Mouse (Mus musculus): ENCODE measurements around the gene Actn1. TPM values are rescaled to one million over a fixed set of nuclear protein-coding genes. Genes with fewer than 3 reads are reported as not detected.
"Not testable (repeated sequence)": the region's sequence is repeated elsewhere in the genome, so short reads cannot be mapped to it uniquely, and the experiment has no call there.

Gene Actn1
- polyA plus RNA-seq (2015; fragmentation: Nextera tagmentation; extraction: Ambion mirVana) = 8.8 and 8.9 TPM in 2 replicates

DNA sequence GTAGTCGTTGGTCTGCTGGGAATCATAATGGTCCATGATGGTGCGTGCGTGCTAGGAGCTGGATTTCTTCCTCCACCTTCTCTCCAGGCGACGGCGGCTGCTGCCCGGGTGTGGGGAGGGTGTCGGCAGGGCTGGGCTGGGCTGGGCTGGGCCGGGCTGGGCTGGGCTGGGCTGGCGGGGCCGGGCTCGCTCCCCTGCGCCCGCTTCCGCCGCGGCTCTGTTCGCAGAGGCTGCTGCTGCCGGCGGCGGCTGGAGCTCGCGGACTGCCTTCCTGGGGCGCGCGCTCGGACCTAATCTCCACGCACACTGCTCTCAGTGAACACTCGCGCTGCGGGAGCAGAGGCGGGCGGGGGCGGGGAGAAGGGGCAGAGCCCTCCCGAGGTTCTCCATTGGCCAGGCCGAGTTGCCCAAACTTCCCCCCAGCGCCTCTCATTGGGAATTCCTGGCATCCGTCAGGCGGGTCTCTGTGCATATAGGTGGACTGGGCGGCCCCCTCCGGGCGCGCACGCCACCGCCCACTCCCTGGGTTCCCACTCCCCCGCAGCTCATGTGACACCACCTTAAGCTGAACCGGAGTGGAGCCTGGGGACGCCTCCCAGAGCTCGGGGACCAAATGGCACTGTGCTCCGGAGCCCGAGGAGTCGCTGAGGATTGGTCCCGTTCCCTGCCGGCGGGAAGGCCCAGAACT, at the start of gene Actn1:
Gene Actn1, minus strand, starts transcription at position 316 of the 688 bp plus-strand sequence.
- peak within 1 kb of the TSS; percentile 83 for H3K4me2 ChIP-seq (replicated peaks)
- peak within 1 kb of the TSS; percentile 91 for H3K27ac ChIP-seq (replicated peaks)
- H3K27me3 ChIP-seq = no peaks in the 10 kb centered on the region
- peak within 1 kb of the TSS; percentile 86 for H3K4me3 ChIP-seq
- H3K9ac ChIP-seq (replicated peaks) = peak within 1 kb of the TSS; percentile 79
- under 1% methylated on average over 52 of the region's 55 CpGs for WGBS
- peak; percentile 96 for ATAC-seq (replicated peaks)
- no peaks in the 10 kb centered on the region for H3K9me3 ChIP-seq
- H3K36me3 ChIP-seq = no peaks in the 10 kb centered on the region
- H3K4me1 ChIP-seq = peaks cover 18% of the 10 kb centered on the region

DNA sequence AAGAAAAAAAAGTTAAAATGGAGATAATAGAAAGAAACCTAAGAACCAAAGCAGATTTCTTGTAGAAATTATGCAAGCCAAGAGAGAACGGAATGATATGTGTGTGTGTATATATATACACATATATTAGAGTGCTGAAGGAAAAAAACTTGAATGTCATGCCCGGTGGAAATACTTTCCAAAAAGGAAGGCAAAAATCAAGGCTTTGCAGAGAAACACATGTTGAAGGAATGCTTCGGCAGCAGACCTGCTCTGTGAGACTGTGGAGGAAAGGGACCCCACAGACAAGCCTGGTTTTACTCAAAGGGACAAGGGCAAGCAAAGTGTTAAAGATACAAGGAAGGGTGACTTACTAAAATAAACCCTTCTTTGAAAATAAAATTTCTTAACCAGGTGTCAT, 47.4 kb upstream of the Actn1 start:
- peaks cover 3% of the 10 kb centered on the region; the same call in 1 of the 2 replicates for H3K9me3 ChIP-seq
- H3K27me3 ChIP-seq = no peaks in the 10 kb centered on the region
- WGBS = 84% methylated on average over 3 of the region's 3 CpGs
- no peak overlapping the region for H3K4me2 ChIP-seq (replicated peaks)
- H3K27ac ChIP-seq (replicated peaks) = no peak overlapping the region
- no peaks in the 10 kb centered on the region for H3K36me3 ChIP-seq
- no peak overlapping the region for H3K9ac ChIP-seq (replicated peaks)
- H3K4me3 ChIP-seq = no peak overlapping the region
- no peaks in the 10 kb centered on the region for H3K4me1 ChIP-seq
- no peak for ATAC-seq (replicated peaks)

DNA sequence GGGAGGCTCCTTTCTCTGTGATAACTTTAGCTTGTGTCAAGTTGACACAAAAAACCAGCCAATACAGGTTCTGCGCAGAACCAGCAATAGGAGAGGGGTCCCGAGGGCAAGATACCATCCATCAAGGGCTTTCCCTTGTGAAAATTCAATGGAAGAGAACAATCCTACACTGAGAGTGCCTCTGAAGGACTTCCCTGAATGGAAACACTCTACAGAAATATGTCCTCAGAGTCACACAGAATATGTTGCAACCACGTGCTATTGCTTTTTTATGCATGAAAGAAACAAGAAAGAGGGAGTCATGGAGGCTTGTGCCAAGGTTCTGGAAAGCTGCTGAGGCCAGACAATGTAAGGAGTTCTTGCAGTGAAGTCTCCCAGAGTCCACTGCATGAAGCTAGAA, 44.3 kb upstream of the Actn1 start:
- Histone ChIP-seq H3K36me3 (no peaks in the 10 kb centered on the region), H3K9me3 (peaks cover 3% of the 10 kb centered on the region; the same call in 1 of the 2 replicates), H3K4me2 (replicated peaks) (no peak overlapping the region), H3K27me3 (no peaks in the 10 kb centered on the region), H3K9ac (replicated peaks) (no peak overlapping the region), H3K4me3 (no peak overlapping the region), H3K27ac (replicated peaks) (no peak overlapping the region), H3K4me1 (no peaks in the 10 kb centered on the region)
- no peak for ATAC-seq (replicated peaks)
- 90% methylated on average over 3 of the region's 3 CpGs for WGBS

DNA sequence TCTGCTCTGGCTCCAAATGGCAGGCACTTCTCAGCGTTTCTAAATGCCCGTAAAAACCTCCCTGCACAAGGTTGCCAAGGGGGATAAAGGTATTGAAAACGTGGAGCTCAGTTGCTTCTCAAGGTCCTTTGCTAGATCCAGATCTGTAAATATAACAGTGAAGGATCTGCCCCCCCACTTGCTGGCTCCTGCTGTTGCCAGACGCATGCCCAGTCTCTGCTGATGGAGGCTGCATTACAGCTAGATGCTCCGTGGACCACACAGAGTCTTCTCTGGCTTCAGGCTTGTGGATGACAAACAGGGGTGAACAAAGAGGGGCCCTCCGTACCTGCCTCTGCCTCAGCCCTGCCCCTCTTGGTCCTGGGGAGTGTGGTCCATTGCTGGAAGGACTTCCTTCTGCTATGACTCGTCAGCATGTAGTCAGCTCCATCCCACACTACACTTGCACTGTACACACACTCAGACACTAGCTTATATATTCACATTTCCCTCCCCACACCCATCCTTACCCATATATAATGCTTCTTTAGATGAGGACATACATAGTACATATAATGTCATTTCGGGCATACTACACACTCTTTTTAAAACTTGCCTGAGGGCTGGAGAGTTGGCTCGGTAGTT, 40.8 kb upstream of the Actn1 start:
- Histone ChIP-seq H3K36me3 (no peaks in the 10 kb centered on the region), H3K4me3 (no peak overlapping the region), H3K9me3 (peaks cover 3% of the 10 kb centered on the region; the same call in 1 of the 2 replicates), H3K4me2 (replicated peaks) (no peak overlapping the region), H3K9ac (replicated peaks) (no peak overlapping the region), H3K27me3 (no peaks in the 10 kb centered on the region), H3K27ac (replicated peaks) (no peak overlapping the region), H3K4me1 (no peaks in the 10 kb centered on the region)
- 80% methylated on average over 9 of the region's 9 CpGs for WGBS
- no peak for ATAC-seq (replicated peaks)

DNA sequence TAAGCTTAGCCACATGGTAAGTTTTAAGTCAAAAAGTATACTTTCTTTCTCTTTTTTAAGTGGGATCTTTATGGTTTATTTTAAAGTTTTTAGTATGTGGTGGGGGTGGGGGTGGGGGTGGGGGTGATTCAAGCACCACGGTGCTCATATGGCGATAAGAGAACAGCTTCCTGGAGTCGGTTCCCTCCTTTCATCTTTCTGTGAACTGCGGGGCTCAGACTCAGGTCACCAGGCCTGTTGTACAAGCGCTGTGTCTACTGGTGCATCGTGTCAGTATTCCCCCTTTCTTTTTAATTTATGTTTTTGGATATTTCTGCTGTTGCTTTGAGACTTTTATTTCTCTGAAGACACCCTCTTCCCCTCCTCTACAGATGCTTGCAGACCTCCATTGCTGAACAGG, 38.5 kb upstream of the Actn1 start:
- Histone ChIP-seq H3K36me3 (no peaks in the 10 kb centered on the region), H3K9ac (replicated peaks) (no peak overlapping the region), H3K9me3 (peaks cover under 1% of the 10 kb centered on the region; the same call in 1 of the 2 replicates), H3K27me3 (no peaks in the 10 kb centered on the region), H3K4me2 (replicated peaks) (no peak overlapping the region), H3K27ac (replicated peaks) (no peak overlapping the region), H3K4me1 (no peaks in the 10 kb centered on the region), H3K4me3 (no peak overlapping the region)
- ATAC-seq (replicated peaks) = no peak
- 85% methylated on average over 6 of the region's 6 CpGs for WGBS

DNA sequence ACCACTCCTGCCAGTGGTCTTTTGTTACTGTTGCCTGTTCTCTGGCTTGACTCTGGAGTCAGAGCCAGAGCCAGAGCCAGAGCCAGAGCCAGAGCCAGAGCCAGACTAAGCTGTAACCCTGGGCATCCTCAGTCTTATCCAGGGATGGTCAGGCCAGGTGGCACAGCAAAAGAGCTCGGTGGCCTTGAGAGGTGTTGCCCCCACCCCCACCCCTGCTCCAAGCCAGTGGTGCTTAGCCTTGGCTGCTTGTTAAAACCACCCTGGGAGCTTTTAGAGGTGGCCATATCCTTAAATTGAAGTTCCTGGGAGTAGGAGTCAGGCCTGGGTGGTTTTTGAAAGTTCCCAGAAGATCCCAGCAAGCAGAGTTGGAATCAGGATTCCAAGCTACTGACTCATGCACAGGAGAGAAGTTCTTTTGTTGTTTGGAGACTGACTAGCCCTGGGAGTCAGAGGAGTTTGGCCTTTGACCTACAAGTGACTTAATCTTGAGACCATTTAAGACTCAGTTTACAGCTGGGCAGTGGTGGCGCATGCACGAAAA, 31.8 kb upstream of the Actn1 start:
- no peak overlapping the region for H3K9ac ChIP-seq (replicated peaks)
- H3K9me3 ChIP-seq = no peaks in the 10 kb centered on the region
- no peaks in the 10 kb centered on the region for H3K27me3 ChIP-seq
- ATAC-seq (replicated peaks) = no peak
- 56% methylated on average over 3 of the region's 3 CpGs for WGBS
- 0 out of 2 replicates have a peak, but pooled peaks cover 3% of the 10 kb centered on the region for H3K4me1 ChIP-seq
- no peak overlapping the region for H3K27ac ChIP-seq (replicated peaks)
- H3K4me3 ChIP-seq = no peak overlapping the region
- no peak overlapping the region for H3K4me2 ChIP-seq (replicated peaks)
- no peaks in the 10 kb centered on the region for H3K36me3 ChIP-seq

DNA sequence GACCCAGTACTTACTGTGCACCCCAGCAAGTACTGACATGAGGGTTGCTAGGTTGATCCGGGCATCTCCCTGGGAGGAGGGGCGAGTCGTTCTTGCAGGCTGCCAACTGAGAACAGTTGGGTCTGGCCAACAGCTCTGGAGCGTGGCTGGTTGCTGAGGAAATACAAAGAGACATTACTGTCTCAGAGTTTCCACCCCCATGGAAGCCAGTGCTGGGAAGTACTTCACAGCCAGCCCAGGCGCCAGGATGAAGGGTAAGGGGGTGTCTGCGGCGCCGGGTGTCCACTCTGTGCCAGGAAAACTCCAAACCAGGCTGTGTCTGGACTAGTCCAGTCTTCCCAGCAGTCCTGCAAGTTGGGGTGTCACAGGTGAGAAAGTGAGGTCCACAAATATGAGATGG, 30.8 kb upstream of the Actn1 start:
- no peaks in the 10 kb centered on the region for H3K27me3 ChIP-seq
- 82% methylated on average over 8 of the region's 8 CpGs for WGBS
- H3K4me2 ChIP-seq (replicated peaks) = no peak overlapping the region
- no peaks in the 10 kb centered on the region for H3K9me3 ChIP-seq
- no peak overlapping the region for H3K9ac ChIP-seq (replicated peaks)
- ATAC-seq (replicated peaks) = no peak
- no peak overlapping the region for H3K27ac ChIP-seq (replicated peaks)
- no peak overlapping the region for H3K4me3 ChIP-seq
- no peaks in the 10 kb centered on the region for H3K36me3 ChIP-seq
- 0 out of 2 replicates have a peak, but pooled peaks cover 3% of the 10 kb centered on the region for H3K4me1 ChIP-seq

DNA sequence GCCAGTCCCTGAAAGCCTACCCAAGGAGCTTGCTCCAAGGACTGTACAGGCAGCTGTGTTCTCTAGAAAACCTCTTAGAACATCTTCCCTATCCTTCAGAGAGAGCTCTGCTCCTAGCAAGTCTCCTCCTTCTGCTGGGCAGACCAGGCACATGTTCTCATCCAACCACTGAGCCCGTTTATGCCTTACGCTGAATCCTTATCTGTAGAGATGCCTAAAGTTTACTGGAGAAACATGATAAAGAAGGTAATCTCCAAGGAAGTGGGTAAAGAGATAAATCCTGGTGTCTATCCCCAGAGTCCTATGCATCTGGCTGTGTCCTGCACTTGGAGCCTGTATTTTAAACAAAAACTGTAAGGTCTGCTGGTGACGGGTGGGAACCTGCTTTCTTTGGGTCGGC, 30.3 kb upstream of the Actn1 start:
- Histone ChIP-seq H3K36me3 (no peaks in the 10 kb centered on the region), H3K4me3 (no peak overlapping the region), H3K9ac (replicated peaks) (no peak overlapping the region), H3K4me2 (replicated peaks) (no peak overlapping the region), H3K27me3 (no peaks in the 10 kb centered on the region), H3K9me3 (no peaks in the 10 kb centered on the region), H3K27ac (replicated peaks) (no peak overlapping the region), H3K4me1 (0 out of 2 replicates have a peak, but pooled peaks cover 3% of the 10 kb centered on the region)
- 93% methylated on average over 4 of the region's 4 CpGs for WGBS
- no peak for ATAC-seq (replicated peaks)

DNA sequence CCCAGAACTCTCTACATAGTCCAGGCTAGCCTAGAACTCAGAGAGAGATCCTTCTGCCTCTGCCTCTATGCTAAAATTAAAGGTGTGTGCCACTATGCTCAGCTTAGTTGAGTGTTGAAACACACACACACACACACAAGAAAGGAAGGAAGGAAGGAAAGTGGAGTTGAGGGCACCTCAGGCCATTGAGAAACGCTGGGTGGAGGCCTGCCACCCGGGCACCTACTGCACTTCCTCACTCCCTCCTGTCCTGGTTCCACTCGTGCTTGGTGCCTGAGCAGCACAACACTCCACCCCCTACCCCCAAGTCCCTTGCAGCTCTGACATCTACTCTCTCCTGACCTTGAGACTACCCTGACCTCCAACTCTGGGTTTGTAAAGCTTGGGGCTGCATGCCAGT, 29.6 kb upstream of the Actn1 start:
- 81% methylated on average over 3 of the region's 3 CpGs for WGBS
- ATAC-seq (replicated peaks) = no peak
- Histone ChIP-seq H3K4me2 (replicated peaks) (no peak overlapping the region), H3K27me3 (no peaks in the 10 kb centered on the region), H3K4me3 (no peak overlapping the region), H3K9ac (replicated peaks) (no peak overlapping the region), H3K36me3 (no peaks in the 10 kb centered on the region), H3K9me3 (no peaks in the 10 kb centered on the region), H3K27ac (replicated peaks) (no peak overlapping the region), H3K4me1 (0 out of 2 replicates have a peak, but pooled peaks cover 3% of the 10 kb centered on the region)

DNA sequence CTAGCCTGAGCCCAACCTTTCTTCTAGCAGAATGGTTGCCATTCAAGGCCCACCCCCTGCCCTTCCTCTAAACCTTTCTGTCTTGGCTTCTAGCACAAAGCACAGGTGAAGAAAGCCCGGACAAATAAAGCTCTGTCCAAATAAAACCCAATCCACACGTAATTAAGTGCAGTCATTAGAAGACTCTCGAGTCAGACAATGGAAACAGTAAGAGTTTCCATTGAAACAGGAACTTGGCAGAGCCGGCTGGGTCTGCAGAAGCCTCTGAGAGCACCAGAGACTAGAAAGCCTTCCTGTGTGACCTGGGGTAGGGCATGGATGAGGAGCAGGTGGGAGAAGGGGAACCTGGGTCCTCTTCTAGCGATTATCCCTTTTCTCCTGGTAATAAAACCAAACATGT, 25.7 kb upstream of the Actn1 start:
- H3K9ac ChIP-seq (replicated peaks) = no peak overlapping the region
- no peak overlapping the region for H3K4me3 ChIP-seq
- H3K36me3 ChIP-seq = no peaks in the 10 kb centered on the region
- no peak overlapping the region for H3K27ac ChIP-seq (replicated peaks)
- no peaks in the 10 kb centered on the region for H3K9me3 ChIP-seq
- H3K4me2 ChIP-seq (replicated peaks) = no peak overlapping the region
- no peaks in the 10 kb centered on the region for H3K27me3 ChIP-seq
- no peaks in the 10 kb centered on the region for H3K4me1 ChIP-seq
- 47% methylated on average over 5 of the region's 5 CpGs for WGBS
- no peak for ATAC-seq (replicated peaks)

DNA sequence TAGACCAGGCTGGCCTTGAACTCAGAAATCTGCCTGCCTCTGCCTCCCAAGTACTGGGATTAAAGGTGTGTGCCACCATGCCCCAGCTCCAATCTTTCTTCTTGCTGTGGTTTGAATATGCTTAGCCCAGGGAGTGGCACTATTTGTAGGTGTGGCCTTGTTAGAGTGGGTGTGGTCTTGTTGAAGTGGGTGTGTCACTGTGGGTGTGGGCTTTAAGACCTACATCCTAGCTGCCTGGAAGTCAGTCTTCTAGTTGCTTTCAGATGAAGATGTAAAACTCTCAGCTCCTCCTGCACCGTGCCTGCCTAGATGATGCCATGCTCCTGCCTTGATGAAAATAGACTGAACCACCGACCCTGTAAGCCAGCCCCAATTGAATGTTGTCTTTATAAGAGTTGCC, 24.1 kb upstream of the Actn1 start:
- H3K4me2 ChIP-seq (replicated peaks); H3K4me3 ChIP-seq; H3K27ac ChIP-seq (replicated peaks); H3K9ac ChIP-seq (replicated peaks); H3K27me3 ChIP-seq; H3K36me3 ChIP-seq; ATAC-seq (replicated peaks); H3K4me1 ChIP-seq; H3K9me3 ChIP-seq: not testable (repeated sequence)
- WGBS = 85% methylated on average over 2 of the region's 2 CpGs

DNA sequence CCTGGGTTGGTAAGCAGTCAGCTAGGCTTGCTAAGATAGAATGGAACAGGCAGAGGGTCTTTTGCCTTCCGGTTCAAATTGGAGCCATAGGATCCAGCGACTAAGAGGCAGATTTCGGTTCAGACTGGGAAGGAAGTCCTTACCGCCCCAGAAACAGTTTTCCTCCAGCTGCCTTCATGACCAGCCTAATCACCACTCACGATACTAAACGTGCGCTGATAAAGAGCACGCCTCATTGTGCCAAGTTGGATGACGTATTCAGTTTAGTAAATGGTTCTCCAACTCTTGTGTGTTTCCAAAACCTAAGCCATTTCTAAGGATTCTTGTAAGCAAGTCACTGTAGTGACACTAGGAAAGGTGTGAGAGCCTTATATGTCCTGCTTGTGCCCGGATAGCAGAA, 18.7 kb upstream of the Actn1 start:
- H3K4me1 ChIP-seq = no peaks in the 10 kb centered on the region
- H3K36me3 ChIP-seq = no peaks in the 10 kb centered on the region
- no peak overlapping the region for H3K4me3 ChIP-seq
- no peaks in the 10 kb centered on the region for H3K27me3 ChIP-seq
- H3K9me3 ChIP-seq = no peaks in the 10 kb centered on the region
- no peak overlapping the region for H3K4me2 ChIP-seq (replicated peaks)
- 80% methylated on average over 10 of the region's 10 CpGs for WGBS
- no peak overlapping the region for H3K9ac ChIP-seq (replicated peaks)
- no peak for ATAC-seq (replicated peaks)
- H3K27ac ChIP-seq (replicated peaks) = no peak overlapping the region

All from forebrain, embryonic 15.5 days (tissue).